Mouse (Mus musculus): ENCODE measurements around the gene Tmem132a. TPM values are rescaled to one million over a fixed set of nuclear protein-coding genes. Genes with fewer than 3 reads are reported as not detected.

Gene Tmem132a
- total RNA-seq, 2 experiments from 2014 or later: 170 to 179 TPM

GRCm38 (mm10) chr19:10878201-10878837, 8.6 kb upstream of the Tmem132a start:
- no peak for DNase-seq

- no peak for DNase-seq
Measured at GRCm38 (mm10) chr19:10871328-10871961, 1.7 kb upstream of the Tmem132a start.

GRCm38 (mm10) chr19:10870676-10871075, 936 bp upstream of the Tmem132a start:
- no peak for DNase-seq

- peak; percentile 86 to 87 for DNase-seq
Measured at GRCm38 (mm10) chr19:10869241-10869885, 377 bp downstream of the Tmem132a start.

GRCm38 (mm10) chr19:10868623-10869141, 1.1 kb downstream of the Tmem132a start:
- no peak for DNase-seq

- no peak for DNase-seq
Measured at GRCm38 (mm10) chr19:10867946-10868622, 1.7 kb downstream of the Tmem132a start.

- DNase-seq: no peak
Measured at GRCm38 (mm10) chr19:10866351-10866750, 3.4 kb downstream of the Tmem132a start.

GRCm38 (mm10) chr19:10860072-10860497, 9.7 kb downstream of the Tmem132a start:
- DNase-seq: no peak

- no peak for DNase-seq
Measured at GRCm38 (mm10) chr19:10856520-10856919, 13.2 kb downstream of the Tmem132a start.

- no peak for DNase-seq
Measured at GRCm38 (mm10) chr19:10855422-10855821, 14.3 kb downstream of the Tmem132a start.

- no peak for DNase-seq
Measured at GRCm38 (mm10) chr19:10847311-10848087, 22.2 kb downstream of the Tmem132a start.

GRCm38 (mm10) chr19:10846150-10846549, 23.6 kb downstream of the Tmem132a start:
- no peak for DNase-seq

GRCm38 (mm10) chr19:10845454-10845853, 24.3 kb downstream of the Tmem132a start:
- DNase-seq: no peak

GRCm38 (mm10) chr19:10844206-10844605, 25.5 kb downstream of the Tmem132a start:
- DNase-seq: no peak

GRCm38 (mm10) chr19:10842914-10843313, 26.8 kb downstream of the Tmem132a start:
- DNase-seq: no peak

- no peak for DNase-seq
Measured at GRCm38 (mm10) chr19:10841721-10842626, 27.8 kb downstream of the Tmem132a start.

- DNase-seq: no peak
Measured at GRCm38 (mm10) chr19:10839010-10839892, 30.5 kb downstream of the Tmem132a start, which contains the start of gene Slc15a3. TSS of gene Slc15a3 (plus strand) at chr19:10839727.

GRCm38 (mm10) chr19:10835671-10836070, 34.1 kb downstream of the Tmem132a start:
- no peak for DNase-seq

- DNase-seq: no peak
Measured at GRCm38 (mm10) chr19:10833611-10834010, 36.1 kb downstream of the Tmem132a start.

- no peak for DNase-seq
Measured at GRCm38 (mm10) chr19:10832030-10832429, 37.7 kb downstream of the Tmem132a start.

Measured in layer of hippocampus, postnatal 36 days (tissue).